Mouse (Mus musculus) thymus, postnatal 14 days (tissue): ENCODE measurements at regions not wholly inside any gene's neighbourhood (a gene's known extent, or its start where the extent isn't known, plus 50 kb on each side); places are given as distances from the start of the nearest gene placed in this dataset.
A peak's percentile ranks its signal among the peaks of the same experiment; 100 is the strongest.
"Not testable (repeated sequence)": the region's sequence is repeated elsewhere in the genome, so short reads cannot be mapped to it uniquely, and the experiment has no call there.

Source experiments
- DNase-seq: peaks from one replicate; pipeline ENCODE4 v3.0.0; 2021

DNA sequence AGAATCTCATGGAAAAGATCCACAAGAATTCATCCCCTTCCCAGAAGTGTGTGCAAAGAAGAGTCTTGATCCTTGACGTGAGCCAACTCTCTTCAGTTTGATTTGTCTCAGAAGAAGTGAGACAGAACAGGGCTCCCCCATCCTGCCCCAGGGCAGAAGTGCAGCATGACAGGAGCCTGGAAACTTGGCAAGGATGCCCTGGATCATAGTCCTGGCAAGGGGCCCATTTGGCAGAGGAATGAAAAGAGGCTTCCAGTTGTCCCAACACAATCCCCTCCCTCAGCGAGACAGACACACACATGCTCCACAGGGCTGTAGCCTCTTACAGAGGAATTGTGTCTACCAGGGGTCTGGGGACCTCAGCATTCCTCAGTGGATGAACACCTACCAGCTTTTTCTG lies 102.7 kb downstream of the Ptpn20 start:
- DNase-seq, result no peak

DNA sequence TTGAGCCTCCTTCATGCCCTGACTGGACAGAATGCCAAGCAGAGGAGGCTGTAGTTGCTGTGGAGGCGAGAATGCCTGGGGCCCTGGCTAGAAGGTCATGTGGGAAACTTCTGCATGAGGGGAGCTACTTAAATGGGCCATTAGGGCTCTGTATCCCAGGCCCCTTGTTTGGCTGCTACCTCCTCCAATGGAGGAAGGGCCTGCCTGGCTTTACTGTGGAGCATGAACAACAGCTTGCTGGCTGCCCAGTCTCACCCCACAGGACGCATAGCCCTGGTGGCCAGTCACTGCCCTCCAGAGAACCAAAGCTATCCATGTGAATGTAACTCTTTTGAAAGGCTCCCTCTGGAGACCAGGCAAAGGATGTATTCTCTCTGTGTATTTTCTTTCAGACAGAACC lies 105.2 kb downstream of the Ptpn20 start:
- no peak for DNase-seq

DNA sequence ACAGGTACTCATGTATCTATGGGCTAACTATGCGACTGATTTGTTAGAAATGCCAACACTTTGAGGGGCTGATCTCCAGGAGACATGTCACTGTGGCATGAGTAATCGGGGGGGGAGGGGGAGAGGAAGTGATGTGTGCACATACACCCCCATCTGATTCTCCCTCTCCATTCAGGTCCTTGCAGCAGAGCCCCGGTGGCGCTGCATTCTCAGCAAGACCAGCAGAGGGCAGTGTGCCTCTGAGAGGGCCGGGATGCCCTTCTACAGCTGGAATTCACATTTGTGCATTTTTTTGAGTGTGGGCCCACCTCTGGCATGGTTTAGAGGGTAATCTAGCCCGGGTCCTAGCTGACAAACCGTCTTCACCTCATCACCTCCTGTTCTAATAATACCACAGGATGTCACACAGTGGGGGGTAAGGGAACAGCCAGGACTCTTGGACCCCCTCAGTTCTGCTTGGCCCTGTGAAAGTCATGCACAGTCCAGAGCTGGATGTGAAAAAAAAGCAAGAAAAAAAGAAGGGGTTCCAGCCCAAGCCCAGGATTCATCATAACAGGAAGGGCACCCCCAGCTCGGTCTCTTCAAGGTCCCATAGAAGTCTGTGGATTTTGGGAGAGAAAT lies 106.5 kb downstream of the Ptpn20 start:
- DNase-seq, result peak; percentile 34

DNA sequence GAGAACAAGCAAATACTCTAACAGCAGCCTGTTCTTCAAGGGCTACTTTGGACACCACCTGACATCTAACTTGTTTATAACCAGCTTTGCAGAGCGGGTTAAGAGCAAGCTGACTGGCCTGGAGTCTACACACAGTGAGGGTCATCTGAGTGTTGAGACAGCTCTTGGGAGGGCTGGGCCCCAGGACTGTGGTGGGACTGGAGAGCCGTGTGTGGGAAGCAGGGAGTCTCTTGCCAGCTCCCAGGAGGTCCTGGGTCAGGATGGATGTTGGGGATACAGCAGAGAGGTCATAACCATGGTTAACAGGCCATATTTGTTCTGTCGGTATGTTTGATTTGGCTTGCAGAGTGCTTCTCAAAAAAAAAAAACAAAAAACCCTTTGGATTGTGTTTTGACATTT lies 107.8 kb downstream of the Ptpn20 start:
- no peak for DNase-seq

DNA sequence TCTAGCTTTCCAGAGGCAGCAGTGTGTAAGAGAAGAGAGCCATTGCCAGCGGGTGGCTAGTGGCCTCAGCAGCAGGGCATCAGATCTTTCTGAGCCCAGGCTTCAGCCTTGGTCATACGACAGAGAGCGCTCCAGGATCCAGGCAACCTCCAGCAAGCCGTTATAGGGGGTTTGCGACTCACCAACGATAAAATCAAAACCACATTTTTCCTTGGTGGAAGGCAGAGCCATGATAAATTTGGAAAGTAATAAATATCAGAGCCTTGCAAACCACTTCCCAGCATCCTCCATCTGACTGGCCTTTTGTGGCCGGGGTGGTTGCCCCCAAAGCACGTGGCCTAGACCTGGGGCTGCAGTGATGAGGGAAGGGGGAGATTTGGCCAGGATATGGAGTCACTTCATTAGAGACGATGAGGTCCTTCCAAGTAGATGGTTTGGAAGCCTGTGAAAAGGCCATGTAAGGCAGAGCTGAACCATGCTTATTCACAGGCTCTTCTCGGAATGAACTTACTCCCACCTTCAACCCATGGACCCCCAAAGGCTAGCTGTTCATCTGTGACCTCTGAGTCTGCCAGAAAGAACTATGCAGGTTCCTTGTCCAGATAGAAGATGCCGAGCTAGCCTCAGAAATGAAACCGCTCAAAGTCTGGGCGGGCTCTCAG lies 110.9 kb downstream of the Ptpn20 start:
- DNase-seq, result no peak

DNA sequence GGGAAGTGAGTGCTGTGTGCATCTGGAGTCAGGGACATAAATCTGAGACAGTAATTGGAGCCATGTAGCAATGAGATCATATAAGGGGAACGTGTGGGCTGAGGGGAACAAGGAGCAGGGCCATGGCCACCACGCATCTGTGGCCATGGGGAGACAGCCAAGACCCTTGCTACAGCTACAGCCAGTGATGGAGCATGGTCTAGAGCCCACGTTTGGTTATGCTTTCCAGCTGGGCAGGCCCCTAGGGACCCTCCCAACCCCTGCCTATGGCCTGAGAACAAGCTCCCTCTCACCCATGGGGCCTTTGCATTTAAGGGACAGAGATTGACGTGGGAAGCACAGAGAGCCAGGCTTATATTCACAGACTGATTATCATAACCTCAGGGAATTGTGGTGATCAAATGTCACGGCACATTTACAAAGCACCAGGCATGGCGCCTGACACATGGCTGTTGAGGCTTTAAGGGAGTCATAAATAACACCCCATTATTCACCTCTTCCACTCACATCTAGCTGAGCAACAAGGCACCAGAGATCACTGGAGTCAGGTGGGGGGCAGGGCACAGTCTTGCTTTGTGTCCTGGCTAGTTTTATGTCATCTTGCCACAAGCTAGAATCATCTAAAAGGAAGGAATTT lies 118.8 kb downstream of the Ptpn20 start:
- no peak for DNase-seq

DNA sequence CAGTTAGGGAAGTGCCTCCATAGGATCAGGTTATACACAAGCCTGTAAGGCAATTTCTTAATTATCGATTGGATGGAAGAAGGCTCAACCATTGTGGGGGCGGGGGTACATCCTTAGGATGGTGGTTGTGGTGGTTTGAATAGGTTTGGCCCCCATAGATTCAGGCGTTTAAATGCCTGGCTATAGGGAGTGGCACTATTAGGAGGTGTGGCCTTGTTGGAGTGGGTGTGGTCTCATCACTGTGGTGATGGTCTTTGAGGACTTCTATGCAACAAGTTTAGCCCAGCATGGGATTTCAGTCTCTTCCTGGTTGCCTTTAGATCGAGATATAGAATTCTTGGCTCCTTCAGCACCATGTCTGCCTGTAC lies 119.3 kb downstream of the Ptpn20 start:
- no peak for DNase-seq

DNA sequence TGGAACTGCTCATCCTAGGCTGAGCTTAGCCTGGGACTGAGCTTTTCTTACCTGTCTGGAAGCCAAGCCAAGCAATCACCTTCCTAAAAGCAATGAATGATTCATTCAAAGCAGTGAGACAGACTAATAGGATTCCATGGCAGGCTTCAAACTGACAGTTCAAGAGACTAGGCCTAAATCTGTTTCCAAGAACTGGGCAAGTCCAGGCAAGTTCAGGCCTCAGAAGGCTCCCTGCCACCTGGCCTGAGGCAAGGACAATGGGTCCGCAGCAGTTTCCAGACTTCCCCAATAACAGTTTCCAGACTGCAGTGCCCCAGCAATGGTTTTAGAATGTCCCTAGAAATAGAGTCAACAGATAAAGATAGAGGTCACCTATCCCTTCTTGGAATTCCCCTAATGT lies 123.5 kb downstream of the Ptpn20 start:
- DNase-seq, result no peak

DNA sequence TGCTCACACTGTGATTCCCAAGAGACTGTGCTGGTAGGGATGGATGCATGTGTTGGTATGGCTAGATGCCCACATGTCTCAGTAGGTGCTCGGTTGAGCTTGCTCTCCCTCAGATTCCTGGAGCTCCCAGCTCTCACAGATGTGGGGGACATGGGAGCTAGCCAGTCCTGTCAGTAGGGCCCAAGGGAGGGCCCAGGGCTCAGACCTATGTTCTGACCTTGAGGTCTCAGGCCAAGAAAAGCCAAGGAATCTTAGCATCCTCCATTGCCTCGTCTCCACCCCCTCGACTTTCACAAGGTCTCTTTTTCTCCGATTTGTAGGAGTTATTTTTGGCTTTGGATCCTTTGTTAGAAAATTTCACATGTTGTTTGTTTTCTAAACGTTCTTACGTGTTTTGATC lies 130.6 kb downstream of the Ptpn20 start:
- no peak for DNase-seq

DNA sequence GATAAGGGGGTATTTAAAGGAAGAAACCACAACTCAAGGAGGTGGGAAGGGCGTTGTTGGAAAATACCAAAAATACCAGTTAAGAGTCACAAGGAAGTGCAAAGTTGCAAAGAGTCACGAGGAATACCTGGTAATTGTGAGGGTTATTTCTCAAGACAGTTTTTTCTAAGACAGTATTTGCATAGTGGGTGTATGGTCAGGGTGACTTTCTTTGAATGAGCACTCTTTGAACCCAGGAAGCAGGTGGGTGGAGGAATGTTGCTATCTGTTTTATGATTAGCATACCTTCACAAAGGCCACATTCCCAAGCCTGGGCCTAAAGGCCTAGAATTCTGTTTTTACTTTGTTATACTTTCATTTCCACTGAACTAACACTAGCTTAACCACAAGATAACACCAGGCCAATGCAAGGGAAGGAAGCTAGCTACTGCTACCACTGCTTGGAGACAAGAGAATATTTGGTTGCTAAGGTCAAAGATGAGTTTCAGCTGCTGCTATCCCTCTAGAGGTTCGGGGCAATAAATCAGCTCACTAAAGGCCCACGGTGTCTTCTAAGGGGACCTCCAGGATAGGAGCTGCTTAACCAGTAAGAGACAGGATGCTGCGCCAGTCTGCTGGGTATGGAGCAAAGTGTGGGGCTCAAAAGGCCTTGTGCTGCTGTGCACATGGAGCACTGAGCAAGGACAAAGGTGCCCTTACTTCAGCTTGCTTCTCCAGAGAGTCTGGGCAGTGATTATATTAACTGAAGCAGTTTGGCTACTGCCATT lies 133.6 kb downstream of the Ptpn20 start:
- not testable (repeated sequence) for DNase-seq

DNA sequence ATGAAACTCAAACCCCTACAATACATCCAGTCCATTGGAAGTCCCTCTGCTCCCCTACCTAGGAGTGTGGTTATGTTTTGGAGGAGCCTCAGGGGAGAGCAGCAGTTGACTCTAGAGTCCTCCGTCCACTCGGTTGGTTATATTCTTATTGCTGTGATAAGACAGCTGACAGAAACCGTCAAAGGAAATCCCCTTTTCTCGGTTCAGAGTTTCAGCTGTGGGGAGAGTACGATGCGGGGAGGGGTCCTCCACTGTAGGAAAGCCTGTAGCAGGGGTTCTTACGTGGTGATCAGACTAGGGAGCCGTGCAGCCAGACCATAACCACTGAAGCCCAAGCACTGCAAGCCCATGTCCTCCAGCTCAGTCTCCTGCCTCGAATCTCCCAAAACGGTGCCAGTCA lies 137.5 kb downstream of the Ptpn20 start:
- DNase-seq, result no peak

DNA sequence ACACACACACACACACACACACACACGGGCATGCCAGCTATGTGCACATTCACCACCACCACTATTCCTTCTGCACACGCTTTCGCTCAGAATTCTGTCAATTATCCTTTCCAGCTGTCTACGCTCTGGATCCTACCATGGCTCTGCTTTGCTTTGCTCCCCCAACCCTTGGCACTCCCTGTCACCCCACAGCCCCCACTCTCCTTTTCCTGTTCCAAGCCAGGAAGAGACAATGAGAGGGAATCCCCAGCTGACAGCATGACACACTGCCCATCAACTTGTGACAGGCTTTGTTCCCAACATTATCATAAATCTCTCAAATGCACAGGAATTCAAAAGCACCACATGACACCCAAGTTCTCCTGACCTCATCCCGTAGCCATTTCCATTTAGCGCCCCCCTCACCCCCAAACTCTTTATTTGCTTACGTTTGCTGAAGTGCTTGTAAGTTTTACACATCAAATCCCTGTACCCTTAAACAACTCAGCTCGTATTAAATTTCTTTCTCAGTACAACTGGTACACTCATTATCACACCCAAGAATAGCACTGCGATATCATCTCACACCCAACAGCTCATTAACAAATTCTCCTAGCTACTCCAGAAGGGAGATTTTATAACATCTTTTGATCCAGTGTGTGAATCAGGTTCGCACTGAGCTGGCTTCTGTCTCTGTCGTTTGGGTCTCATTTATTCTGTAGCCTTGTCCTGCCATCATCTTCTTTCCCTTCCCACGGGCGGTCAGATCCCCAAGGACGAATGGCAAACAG lies 140.3 kb downstream of the Ptpn20 start:
- DNase-seq, result no peak

DNA sequence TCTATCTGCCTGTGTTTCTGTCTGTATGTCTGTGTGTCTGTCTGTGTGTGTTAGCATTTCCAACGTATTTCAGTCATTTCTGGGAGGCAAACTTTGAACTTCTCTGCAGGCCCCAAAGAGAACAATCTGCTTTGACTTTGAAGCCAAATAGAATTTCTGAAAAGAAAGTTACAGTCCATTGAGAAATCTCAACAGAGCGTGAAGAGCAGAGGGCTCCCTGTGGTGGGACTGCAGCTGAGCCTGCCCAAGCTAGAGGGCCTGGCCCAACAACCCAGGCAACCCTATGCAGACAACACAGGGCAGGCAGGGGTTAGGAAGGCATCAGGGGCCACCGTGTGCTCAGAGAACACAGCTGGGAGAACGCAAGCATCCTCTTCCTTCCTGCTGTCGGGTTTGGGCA lies 143.7 kb downstream of the Ptpn20 start:
- no peak for DNase-seq

DNA sequence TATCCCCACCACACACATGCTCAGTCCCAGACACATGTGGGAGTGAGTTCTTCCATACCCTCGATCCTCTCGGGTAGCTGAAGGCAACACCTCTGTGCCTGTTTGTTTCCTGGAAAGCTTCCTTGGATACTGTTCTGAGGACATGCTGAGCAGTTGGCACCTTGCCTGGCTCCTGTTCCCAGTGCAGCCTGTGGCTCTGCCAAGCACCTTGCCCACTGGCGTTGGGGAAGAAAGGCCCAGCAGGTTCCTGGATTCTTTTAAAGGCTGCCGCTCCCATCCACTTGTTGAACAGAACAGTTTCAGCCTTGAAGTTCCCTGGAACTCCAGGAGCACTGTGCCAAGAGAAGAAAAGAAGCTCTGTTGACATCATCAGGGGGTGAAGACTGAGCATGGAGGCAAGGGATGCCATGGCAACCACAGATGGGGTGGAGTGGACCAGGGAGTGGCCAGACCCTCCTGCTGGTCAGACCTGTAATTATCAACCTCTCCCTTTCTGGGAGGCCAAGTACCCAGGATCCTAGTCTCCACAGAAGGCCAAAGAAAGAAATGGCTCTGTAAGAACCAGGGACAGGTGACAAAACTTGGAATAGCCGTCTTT lies 145.5 kb downstream of the Ptpn20 start:
- DNase-seq, result no peak

DNA sequence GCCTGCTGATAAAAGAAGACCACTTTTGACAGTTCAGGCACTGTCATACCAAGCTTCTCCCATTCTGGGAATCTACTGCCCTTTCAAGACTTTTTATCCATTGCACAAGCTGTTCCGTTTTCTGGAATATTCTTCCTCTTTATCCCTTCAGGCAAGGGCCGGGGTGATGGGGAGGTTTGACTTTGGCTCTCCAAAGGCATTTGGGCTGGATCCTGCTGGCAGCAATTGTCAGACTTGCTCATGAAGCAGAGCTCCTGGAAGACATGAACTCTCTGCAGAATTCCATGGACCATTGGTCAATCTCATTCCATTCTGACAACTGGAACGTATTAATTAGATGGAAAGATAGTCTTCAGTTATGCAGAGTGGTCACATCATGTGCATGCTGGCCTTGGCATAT lies 146.6 kb downstream of the Ptpn20 start:
- DNase-seq, result no peak

DNA sequence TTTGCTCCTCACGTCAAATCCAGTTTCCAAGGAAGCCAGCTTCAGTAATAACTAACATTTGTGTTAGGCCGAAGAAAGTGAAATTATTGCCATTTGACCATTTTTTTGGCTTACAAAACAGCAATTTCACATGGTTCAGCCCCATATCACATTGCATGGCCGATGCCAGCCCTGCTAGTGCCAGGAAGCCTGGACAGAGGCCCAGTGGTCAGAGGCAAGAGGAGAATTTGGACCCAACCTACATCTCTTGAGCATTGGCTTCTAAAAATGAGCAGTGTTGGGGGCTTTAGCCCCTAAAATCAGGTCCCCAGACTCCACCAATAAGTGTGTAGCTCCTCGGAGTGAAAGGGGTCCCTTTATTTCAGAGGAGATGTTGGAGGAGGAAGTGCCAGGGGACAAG lies 157.2 kb downstream of the Ptpn20 start:
- no peak for DNase-seq

DNA sequence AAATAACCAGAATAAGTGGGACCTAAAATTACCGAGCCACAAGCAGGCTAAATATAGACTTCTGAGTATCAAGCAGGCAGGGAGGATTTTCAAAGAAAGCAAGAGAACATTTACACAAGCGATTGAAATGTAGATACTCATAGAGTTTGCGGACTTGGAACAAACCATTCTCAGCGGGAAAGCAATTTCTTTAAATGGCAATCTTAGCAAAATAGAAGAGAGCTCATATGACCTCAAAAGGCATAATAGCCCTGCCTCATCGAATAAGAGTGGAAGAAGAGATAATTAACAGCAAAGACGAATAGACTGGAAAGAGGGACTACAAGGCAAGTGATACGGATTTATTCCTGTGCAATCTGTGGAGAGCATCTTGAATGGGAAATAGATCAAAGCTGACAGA lies 163.7 kb upstream of the Gdf10 start:
- DNase-seq, result no peak

DNA sequence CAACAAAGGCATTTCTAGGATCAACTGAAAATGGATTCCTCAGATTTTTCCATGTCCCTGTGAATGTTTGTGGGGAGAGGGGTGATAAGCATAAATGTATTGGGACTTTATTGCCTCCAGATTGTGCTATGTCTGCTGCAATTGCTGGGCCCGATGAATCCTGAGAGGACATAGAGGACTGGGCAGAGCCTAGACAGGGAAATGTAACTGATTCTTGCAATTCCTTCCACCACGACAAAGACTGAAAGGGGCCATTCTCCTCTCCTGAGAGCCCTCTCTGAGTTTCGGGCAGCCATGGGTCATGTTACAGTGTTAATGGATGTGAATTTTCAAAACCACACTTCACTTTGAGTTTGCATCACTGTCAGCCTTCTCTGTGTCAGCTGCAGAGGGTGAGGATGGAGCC lies 159.7 kb upstream of the Gdf10 start:
- no peak for DNase-seq

DNA sequence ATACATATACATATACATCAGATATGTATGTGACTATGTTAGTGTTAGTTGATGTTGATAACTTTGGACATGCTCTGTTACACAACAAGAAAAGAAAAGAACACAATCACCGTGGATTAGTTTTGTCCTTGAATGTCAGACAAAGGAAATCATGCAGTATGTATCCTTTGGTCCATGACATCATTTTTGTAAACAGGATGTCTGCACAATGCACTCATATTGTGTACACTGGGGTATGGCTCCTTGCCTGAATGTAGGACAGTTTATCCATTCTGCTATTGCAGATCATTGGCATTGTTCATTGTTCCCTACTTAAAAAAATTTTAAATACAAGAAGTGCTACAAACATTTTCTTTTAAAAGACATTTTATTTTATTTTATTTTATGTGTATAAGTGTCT lies 157.6 kb upstream of the Gdf10 start:
- no peak for DNase-seq

DNA sequence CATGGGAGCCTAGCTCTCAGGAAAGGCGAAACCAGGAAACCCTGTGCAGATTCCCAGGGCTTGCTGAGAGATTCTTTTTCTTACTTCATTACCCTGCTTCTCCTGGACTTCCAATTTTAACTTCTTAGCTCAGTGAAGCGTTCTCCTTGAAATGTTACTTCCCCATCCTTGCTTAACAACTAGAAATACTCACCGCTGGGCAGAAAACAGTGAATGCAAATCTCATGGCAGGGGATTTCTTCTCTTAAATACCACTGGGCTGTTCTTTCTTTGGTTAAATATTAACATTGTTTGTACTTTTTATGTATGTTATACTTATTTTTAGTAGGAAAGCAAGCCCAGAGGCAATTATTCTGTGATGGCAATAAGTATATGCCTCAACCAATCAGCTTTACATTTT lies 151.0 kb upstream of the Gdf10 start:
- no peak for DNase-seq

DNA sequence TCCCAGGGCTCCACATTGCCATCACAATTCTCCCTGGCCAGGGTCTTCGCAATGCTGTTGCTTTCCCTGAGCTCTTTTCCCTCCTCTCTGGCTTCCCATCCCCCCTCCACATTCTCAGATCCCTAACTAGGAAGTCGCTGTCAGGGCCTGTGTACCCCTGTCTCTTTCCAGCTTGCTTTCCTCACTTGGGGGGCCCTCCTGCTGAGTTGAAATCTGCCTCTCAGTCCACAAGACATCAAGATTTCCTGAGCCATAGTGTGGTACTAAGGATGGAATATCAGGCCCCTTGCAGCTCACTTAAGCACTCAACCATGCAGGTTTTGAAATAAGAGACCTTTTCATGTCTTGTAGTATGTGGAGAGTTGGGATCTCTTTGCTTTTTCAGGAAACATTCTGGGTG lies 133.8 kb upstream of the Gdf10 start:
- DNase-seq, result no peak

DNA sequence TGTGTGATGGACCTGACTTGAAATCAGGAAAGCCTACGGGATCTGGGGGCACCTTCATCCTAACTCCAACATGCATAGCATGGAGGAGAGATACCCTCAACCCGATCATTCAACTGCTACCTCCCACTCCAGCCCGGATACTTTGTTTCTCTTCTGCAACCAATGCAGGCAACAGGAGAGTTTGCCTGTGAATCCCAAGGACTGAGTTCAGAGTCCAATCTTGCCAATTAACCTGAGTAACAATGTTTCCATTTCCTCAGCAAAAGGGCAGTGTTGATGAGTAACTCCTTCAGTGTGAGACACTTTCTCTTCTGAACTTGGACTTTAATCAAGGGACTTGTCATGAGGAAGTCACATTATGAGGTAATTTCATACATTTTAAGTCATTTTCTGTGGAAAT lies 129.1 kb upstream of the Gdf10 start:
- no peak for DNase-seq
